Mouse (Mus musculus): ENCODE results near the gene Xrcc6.
A peak's percentile ranks its signal among the peaks of the same experiment; 100 is the strongest.
"Not testable (repeated sequence)": the region's sequence is repeated elsewhere in the genome, so short reads cannot be mapped to it uniquely, and the experiment has no call there.

Gene Xrcc6

DNA sequence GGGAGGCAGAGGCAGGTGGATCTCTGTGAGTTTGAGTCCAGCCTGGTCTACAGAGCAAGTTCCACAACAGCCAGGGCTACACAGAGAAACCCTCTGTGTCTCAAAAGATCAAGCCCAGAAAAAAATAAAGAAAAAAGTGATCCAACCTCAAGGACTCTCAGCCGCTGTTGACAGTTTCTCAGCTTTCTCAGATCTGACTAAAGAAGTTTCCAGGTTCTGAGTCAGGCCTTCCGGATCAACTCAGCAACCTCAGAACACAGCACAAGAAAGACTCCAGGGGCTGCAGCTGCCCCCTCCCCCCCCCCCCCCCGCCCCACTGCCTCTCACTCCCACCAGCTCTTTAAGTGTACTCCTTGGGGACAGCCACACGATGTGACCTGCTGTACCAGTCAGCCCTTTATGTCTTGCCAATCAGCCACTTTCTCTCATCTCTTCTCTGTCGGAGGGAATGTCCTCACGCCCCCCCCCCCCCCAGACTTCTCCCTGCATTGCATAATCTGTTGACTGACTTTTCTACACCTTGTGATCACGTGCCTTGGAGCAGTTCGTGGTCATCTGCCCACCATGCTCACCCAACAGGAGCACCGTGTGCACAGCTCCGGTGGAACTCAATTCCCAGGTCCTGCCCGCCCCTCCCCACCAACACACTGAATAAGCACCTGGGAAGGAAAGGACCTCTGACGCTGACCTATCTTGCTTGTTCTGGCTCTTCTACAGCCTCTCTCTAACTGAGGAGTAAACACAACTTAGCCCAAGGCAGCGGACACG is 21.4 kb upstream of the Xrcc6 start:
- no peak for DNase-seq (ENCODE audit: low read depth, low spot score)

DNA sequence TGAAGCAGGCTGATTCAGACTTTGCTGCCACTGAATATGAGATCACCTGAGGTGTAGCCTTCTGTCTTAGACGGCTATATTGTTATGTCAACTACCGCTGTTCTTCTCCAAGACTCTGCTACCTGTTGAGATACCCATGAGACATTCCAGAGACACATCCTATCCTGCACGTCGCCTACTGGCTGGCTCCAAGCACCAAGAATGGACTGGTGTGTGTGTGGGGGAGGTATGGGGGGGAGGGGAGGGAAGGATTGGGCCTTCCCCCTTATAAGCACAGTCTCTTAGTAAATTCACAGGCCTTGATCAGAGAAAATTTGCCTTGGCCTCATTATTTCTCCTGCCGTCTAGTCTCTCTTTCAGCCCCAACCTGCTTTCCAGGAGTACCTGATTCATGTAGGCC is 19.8 kb upstream of the Xrcc6 start:
- DNase-seq (ENCODE audit: low read depth, low spot score) = no peak

DNA sequence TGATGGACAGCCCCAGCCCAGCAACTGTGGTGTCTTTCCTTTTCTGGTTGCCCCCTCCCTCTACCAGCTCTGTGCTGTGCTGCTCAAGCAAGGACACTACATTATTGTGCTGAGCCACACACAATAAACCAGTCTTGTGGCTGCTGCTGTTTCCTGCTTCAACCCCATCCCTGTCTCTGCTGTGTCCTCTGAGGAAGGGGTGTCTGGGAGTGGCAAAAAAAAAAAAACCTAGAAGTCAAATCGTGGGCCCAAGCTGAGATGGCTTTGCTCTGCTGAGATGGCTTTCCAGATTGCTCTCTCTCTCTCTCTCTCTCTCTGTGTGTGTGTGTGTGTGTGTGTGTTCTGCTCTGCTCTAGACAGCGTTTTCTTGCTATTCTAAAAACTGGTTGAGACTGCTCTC is 19.2 kb upstream of the Xrcc6 start:
- no peak for DNase-seq (ENCODE audit: low read depth, low spot score)

DNA sequence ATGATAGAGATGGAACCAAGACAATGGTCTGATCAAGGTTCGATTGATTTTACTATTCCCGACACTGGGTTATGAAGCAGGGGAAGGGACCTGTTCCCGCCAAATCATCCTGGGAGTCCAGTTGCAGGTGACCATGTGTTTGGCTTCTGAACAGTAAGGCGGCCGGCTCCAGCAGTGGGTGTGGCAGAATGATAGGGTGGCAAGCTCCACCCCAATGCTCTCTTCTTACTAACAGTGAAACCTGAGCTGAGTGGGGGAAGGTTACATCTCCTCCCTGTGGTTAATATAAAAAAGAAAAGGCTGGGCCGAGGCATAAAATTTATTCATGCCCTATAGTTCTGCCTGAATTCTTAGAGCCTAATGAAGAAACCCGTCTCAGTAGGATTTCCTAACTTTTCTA is 18.5 kb upstream of the Xrcc6 start:
- no peak for DNase-seq (ENCODE audit: low read depth, low spot score)

DNA sequence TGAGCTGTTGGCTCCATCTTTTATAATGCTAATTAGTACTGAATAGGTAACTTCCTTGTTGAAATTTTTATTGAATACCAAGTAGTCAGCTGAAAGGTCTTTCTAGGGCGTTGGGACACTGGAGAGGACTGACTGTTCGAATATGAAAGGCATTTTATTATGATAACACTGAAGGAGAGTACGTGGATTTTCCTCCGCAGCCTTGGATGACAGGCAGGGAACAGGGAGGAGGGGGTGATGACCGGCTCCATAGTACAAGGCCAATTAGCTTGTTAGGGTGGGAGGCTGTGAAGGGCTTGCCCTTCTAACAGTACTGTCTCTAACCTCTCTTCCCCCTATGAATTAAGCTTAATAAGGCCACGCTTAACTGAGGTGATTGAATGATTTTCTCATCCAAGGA is 18.0 kb upstream of the Xrcc6 start:
- not testable (repeated sequence) for DNase-seq (ENCODE audit: low read depth, low spot score)

DNA sequence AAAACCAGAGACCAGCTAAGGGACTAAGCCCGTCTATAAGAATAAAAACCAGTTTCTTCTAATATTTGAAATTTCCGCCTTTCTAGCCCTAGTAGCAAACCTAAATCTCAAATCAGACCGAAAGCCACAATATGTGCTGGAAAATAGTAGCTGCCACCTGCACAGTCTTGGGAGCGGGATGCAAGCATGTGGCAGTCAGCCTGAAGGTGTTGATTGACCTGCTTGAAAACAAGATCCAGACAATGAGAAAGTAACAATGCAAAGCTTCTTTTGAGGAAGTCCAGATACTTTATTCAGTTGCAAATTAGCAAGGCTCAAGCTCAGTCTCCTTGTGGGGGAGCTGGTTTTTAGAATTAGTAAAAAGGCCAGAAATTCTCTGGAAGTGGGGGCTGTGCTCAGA is 17.1 kb upstream of the Xrcc6 start:
- not testable (repeated sequence) for DNase-seq (ENCODE audit: low read depth, low spot score)

DNA sequence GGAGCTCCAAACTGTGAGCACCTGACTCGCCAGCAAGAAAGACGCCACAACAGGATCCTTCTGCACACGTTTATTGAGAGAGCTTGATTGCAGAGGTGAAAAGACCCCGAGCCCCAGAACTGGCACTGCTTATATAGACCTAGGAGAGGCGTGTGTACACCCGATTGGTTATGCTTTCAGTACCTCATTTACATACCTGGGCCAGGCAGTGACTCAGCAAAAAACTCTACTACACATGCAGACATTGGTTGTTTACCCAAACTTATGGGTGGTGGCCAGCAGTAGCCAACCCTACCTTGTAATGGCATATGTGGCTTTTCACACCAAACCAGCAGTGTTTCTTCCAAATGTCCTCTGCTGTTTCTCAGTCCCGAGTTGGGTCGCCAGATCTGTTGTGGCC is 12.5 kb upstream of the Xrcc6 start:
- not testable (repeated sequence) for DNase-seq (ENCODE audit: low read depth, low spot score)

DNA sequence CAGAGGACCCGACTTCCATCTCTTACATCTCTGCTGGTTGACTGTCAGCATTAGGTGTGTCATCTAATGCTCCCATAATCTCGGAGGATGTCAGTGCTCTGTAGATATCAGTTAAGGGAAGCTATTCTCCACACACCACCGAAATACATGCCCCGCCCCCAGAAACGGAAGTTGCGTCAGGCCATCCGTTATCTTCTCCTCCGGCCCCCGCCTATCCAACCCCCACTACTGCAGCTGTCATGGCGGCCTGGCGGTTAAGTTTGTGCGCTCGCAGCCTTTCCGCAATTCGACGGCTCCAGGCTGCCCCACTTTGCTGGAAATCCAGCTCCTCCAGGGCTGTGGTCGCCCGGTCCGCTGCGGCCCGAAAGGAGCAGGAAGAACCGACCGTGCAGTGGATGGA is 7.3 kb upstream of the Xrcc6 start, which contains the start of gene 1700029P11Rik:
TSS of gene 1700029P11Rik (plus strand) at position 220 of the 400 bp plus-strand sequence.
- DNase-seq (ENCODE audit: low read depth, low spot score) = no peak

DNA sequence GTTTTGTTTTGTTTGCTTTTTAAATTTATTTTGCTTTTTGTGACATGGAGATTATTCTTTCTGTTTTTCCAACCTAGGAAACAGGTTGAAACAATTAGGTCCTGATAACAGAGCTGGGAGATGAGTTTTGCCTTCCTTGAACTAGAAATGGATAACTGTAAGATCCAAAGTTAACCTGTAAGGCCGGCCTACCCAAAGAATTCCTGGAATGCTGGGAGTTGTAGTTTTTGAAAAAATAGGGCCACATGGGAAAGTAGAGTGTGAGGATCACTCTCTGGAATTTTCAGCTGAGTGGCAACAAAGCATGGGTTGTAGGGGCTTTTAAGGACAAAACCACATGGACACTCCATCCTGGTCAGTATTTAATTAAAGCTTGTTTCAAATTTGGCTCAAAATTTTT is 5.5 kb upstream of the Xrcc6 start:
- DNase-seq (ENCODE audit: low read depth, low spot score) = no peak

DNA sequence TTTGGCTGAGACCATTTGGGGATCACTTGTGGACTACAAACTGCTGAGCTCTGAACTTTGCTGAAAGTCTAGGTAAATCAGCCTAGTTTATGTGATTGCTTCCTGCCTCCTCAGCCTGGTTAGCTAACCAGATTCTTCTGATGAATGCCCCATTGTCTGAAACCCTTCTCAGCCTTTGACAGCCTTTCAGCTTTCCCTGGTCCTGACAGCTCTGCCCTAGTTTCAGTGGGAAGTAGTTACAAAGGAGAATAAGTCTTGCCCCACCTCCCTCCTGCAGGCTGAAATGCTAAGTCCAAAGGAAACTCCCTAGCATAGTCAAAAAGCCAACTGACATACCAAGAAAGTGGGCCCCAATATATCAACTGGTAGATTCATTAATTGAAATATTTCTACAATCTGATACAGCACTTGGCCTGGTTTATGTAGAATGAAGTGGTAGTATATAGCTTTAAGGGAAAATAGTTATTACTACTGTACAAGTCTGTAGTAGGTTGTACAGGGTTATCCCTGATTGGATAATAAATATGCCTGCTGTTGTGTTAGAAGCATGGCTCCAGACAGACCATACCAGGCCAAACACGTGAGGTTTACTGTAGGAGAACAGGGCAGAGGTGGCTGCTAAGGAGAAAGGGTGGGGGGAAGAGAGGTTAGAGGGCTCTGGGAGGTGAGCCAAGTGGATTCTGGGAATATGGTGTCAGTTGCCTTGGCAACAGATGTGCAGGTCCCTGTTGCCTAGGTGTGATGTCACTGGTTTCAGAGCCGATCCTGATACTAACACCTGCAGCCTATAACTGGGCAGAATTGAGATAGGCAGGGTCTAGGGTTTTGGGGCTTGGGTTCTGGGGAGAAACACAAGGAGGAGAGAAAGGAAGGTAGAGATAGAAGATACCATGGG is 2.1 kb upstream of the Xrcc6 start:
- no peak for DNase-seq (ENCODE audit: low read depth, low spot score)

DNA sequence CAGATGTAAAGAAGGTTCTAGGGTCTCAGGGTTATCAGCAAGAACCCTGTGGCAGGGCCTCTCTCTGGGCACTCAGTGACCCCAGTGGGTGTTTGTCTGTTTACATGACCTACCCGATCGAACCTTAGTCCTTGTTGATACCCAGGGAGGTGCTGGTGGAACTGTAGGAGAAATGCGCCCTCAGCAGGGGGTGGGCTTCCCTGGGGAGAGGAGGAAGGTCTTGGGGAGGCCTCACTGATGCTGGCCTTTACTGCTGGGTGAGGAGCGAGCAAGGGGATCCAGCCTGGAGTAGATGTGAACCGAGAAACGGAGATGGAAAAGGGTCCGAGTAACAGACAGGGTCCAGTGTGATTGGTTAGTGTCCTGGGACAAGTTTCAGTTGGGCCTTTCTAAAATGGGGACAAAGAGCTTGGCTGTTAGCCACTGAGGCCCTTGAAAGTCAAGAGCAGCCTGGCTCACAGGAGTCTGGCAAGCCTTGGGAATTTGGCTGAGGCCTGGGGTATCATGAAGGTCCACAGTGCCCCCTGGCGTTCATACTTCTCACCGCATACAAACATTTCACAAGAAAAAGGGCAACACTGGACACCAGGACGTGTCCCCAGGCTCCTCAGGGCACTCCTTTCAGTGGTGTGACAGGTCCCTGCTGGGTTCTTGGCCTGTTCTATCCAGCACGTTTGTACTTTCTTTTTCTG is 1.9 kb downstream of the Xrcc6 start:
- DNase-seq (ENCODE audit: low read depth, low spot score) = peak; percentile 84

DNA sequence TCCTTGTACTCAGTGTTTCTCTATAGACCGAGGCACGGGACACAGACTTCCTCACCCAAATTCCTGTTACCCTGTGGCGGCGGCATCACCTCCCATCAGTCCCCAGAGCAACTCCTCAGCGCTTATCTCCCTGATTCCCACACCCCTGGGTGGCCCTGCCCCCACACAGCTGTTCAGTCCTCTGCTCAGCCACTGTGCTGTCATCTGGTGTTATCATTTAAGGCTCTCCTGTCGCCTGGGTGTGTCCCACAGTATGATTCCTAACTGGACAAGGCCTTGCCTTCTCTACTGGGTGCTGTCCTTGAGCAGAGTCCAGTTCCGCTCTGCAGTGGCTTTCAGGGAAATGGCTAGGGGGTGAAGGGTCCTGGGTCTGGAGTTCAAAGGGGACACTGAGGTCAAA is 2.9 kb downstream of the Xrcc6 start:
- DNase-seq (ENCODE audit: low read depth, low spot score) = no peak

DNA sequence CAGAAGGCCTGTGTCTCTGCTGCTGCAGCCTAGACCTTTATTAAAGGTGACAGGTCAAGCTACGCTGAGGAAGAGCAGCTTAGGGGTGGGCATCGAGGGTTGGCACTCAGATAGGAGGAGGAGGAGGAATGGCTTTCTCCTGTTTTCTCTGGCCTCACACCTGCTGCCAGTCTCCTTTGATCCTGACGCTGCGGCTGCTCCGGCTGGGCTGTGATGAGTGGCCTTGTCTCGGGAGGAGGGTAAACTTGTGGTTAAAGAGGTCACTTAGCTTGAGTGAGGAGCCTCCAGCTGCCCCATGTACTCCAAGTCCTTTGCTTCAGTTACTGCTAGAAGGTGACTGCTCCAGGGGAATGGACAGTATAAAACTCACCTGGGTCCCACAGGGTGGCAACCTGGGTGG is 6.4 kb downstream of the Xrcc6 start:
- no peak for DNase-seq (ENCODE audit: low read depth, low spot score)

DNA sequence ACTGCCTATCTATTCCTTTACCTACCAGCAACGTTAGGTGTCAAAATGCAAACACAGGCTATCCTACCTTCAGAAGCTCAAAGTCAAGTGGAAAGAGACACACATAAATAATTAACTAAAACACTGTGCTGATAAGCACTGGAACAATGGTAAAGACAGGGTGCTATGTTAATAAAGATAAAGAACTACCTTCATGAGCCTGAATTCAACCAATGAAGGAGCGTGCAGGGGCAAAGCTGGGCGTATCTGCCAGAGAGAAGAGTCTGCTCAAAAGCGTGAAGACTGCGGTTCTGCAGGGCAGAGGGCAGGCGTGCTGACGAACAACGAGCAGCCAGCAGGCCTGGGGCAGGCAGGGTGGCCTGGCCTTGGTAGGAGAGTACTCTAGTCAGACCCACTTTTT is 16.6 kb downstream of the Xrcc6 start:
- DNase-seq (ENCODE audit: low read depth, low spot score) = no peak

DNA sequence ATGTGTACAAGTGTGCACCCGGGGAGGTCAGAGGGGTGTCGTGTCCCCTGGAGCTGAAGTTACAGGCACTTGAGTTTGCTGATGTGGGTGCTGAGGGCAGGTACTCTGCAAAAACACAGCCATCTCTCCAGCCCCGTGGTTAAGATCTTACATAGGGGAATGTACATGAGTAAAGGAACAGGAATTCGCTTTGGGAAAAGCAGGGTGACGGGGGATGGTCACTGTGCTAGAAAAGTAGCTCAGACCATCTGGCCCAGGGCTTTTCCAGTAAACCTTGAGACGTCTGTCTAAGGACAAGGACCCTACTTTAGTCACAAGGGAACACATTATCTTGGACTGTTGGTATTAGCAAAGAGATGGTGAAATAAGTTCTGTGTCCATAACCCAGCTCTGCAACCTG is 24.3 kb downstream of the Xrcc6 start:
- no peak for DNase-seq (ENCODE audit: low read depth, low spot score)

DNA sequence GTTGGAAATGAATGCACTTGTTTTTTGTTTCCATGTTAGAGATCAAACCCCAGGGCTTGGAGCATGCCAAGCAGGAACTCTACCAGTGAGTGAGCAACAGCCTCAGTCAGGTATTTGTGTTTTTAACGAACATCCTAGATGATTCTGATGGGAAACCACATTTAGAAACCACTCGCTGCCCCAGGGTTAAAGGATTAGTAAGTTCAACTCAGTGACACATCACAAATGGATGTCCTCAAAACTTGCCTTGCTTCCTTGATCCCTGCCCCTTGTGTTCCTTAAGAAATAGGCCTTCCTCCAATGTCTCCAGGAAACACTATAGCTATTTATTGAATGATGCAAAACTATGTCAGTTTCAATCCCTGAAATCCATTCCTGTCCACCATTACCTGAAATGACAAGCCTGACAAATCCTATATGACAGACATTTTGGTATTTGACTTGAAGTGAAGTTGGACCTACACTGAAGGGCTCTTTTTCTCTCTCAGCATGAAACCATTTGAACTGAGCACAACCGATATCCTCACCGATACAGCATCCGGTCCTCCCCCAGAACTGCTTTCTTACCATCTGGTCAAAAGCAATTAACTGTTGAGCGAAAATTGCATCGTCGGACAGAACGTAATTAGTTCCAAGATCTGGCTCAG is 27.2 kb downstream of the Xrcc6 start:
- no peak for DNase-seq (ENCODE audit: low read depth, low spot score)

DNA sequence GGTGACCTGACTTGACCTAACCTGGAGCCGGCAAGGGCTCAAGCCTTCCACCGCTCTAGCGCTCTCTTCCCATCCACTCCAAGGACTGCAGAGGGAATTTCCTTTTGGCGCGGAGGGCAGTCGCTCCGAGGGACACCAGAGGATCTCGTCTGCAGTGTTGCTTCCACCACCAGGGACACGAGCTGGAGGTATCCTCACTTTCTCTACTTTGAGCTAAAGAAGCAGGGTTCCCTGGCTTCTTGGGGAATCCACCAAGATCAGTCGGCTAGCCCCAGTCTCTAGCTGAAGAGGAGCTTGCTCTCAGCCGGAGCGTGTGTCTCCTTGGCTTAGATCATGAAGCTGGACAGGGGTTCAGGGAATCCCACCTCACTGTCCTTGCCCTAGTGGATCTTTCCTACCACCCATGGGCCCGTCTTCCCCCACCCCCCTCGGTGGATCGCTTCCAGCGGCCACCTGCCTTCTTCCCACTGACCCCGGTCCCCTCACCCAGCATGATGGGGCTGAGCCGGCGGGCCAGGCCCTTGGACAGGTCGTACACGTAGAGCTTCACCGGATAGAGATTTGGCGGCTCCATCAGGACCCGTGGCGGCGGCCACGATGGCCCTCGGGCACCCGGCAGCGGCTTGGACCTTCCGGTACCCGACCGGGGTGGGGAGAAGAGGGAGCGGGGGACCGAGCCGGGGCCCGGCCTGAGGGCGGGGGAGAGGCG is 27.9 kb downstream of the Xrcc6 start:
- no peak for DNase-seq (ENCODE audit: low read depth, low spot score)

DNA sequence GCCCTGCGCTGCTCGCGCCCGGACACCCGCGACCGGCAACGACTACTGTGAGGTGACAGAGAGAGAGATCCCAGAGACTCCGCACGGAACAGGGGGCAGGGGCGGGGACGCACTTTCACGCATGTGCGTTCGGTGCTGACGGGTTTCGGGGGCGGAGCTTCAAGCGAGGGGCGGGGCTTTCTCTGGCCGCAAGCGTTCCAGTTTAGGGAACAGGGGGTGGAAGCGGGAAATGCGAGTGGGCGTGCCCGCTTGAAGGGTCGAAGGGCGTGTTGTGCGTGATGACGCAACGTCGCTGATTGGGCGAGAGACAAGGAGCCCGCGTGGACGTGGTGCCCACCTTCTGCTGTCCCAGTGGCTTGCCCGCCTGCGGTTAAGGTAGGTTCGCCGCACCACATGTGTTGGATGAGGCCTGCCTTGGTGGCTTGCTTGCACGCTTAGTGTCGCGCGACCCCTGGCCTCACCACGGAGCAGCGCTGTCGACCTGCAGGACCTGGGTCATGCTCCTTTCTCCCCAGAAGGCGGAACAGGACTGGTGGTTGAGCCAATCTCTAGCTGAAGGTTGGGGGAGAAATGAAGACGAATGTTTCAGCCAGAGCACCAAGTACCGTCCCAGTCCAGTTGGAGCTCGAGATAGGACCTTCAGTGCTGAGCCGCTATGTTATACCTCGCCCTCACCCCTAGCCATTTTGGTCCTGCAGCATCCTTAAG is 28.6 kb downstream of the Xrcc6 start:
- peak; percentile 99 for DNase-seq (ENCODE audit: low read depth, low spot score)

DNA sequence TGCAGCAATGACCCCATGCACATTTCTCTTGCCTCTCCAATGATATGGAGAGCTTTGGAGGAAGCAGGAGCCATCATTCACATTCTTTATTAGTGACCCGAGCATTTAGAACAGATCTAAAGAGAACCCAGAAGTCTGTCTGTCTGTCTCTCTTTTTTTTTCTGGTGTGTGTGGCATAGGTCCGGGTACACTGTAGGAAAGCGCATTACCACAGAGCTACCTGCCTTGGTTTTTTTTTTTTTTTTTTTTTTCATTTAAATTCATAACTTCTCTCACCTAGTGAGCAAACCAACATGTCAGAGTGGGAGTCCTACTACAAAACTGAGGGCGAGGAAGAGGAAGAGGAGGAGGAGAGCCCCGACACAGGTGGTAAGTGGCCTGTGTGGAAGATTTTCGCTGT is 29.2 kb downstream of the Xrcc6 start:
- DNase-seq (ENCODE audit: low read depth, low spot score) = no peak

DNA sequence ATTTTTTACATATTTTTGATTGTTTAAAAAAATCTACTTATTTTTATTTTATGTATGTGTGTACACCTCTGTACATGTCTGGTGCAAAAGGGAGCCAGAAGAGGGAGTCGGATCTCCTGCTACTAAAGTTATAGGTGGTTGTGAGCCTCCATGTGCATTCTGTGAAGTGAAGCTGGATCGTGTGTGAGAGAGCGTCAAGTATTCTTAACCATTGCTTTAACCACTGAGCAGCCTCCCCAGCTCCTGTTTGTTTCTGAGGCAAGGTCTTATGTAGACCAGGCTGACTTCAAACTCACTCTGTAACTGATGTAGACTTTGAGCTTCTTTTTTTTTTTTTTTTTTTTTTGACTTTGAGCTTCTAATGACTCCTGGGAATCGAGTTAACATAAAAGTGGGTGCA is 29.8 kb downstream of the Xrcc6 start:
- no peak for DNase-seq (ENCODE audit: low read depth, low spot score)

DNA sequence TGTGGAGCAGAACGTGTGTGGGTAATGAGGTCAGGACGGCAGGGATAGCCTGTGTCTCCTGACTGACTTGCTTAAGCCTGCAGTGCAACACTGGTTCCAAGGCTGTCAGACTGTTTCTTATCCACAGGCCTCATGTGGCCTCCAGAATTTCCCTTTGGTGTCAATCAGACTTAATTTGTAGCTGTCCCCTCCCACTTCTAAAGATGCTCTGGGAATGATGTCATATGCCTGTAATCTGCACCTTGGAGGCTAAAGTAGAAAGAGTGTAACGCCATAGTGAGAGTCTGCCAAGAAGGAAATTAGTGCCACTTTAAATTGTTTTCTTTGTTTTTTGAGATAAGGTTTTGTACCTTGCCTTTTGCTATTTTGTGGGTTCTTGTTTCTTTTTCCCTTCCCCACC is 31.7 kb downstream of the Xrcc6 start:
- DNase-seq (ENCODE audit: low read depth, low spot score) = no peak
